Mouse (Mus musculus) cerebellum, adult 11-12 months (tissue): ENCODE data around the gene Wipf3.

ENCODE experiments used
- DNase-seq: peaks from one replicate; pipeline ENCODE4 v3.0.0; 2022

Gene Wipf3

GRCm38 (mm10) chr6:54432806-54433545 is 3.6 kb downstream of the Wipf3 start:
- peak; percentile 16 for DNase-seq

- no peak for DNase-seq
Measured at GRCm38 (mm10) chr6:54434171-54434570, 4.8 kb downstream of the Wipf3 start.

GRCm38 (mm10) chr6:54435663-54436062 is 6.3 kb downstream of the Wipf3 start:
- no peak for DNase-seq

GRCm38 (mm10) chr6:54436286-54436685 is 6.9 kb downstream of the Wipf3 start:
- no peak for DNase-seq

- DNase-seq: no peak
Measured at GRCm38 (mm10) chr6:54438510-54438909, 9.1 kb downstream of the Wipf3 start.

- DNase-seq: peak; percentile 48
Measured at GRCm38 (mm10) chr6:54440658-54441057, 11.3 kb downstream of the Wipf3 start.

GRCm38 (mm10) chr6:54443657-54444056 is 14.3 kb downstream of the Wipf3 start:
- no peak for DNase-seq

- DNase-seq: peak; percentile 15
Measured at GRCm38 (mm10) chr6:54444086-54444485, 14.7 kb downstream of the Wipf3 start.

GRCm38 (mm10) chr6:54445249-54445818 is 15.9 kb downstream of the Wipf3 start:
- DNase-seq: no peak

GRCm38 (mm10) chr6:54447353-54447752 is 17.9 kb downstream of the Wipf3 start:
- DNase-seq: no peak

GRCm38 (mm10) chr6:54459661-54460060 is 30.3 kb downstream of the Wipf3 start:
- no peak for DNase-seq

GRCm38 (mm10) chr6:54460172-54460914 is 30.9 kb downstream of the Wipf3 start:
- peak; percentile 53 for DNase-seq

GRCm38 (mm10) chr6:54460915-54461671 is 31.7 kb downstream of the Wipf3 start:
- DNase-seq: peak; percentile 71

GRCm38 (mm10) chr6:54462766-54463165 is 33.4 kb downstream of the Wipf3 start:
- DNase-seq: peak; percentile 51

GRCm38 (mm10) chr6:54463701-54464458 is 34.5 kb downstream of the Wipf3 start:
- peak; percentile 59 for DNase-seq

GRCm38 (mm10) chr6:54464926-54465325 is 35.5 kb downstream of the Wipf3 start:
- DNase-seq: no peak

- no peak for DNase-seq
Measured at GRCm38 (mm10) chr6:54467371-54467770, 38.0 kb downstream of the Wipf3 start.

GRCm38 (mm10) chr6:54471866-54472265 is 42.5 kb downstream of the Wipf3 start:
- DNase-seq: no peak

- no peak for DNase-seq
Measured at GRCm38 (mm10) chr6:54472846-54473715, 43.7 kb downstream of the Wipf3 start.

GRCm38 (mm10) chr6:54475926-54476667 is 46.7 kb downstream of the Wipf3 start:
- DNase-seq: no peak
